Mouse (Mus musculus): ENCODE results near the gene Skor1.

- TF ChIP-seq FOSL1 (IDR thresholded peaks at IDR 0.05; ENCODE audit: insufficient read depth, low read length, poor library complexity, severe bottlenecking) (no peak), MAX (IDR thresholded peaks at IDR 0.05) (no peak), MYOG (IDR thresholded peaks at IDR 0.05; ENCODE audit: control insufficient read depth, extremely low read depth, insufficient read length) (no peak)
These were observed 1.5 kb upstream of the Skor1 start for GRCm38 (mm10) chr9:63150086-63150800.
